In genomic region chr6:134494828-134495698, GRCm38 (mm10) we compare ENCODE assay signal across 9 mouse cellular contexts.
DNase-seq lines count a peak whose midpoint lies in the region; ATAC-seq lines count a peak whose summit lies in the region.
"Had no signal": no experiment of that assay in that cellular context is flagged by ENCODE, and none has a peak within 500 bp of the region (broad histone marks: within the 10 kb centered on the region; RNA-seq: fewer than 3 reads in every experiment).

No protein-coding gene starts in this region.

- 0 out of 2 replicates have a peak, but pooled peaks cover 4% of the 10 kb centered on the region for H3K4me1 ChIP-seq in kidney, embryonic 14.5 days (ENCODE audit: control insufficient read depth, insufficient read depth, low read length)
- H3K4me1 ChIP-seq in forebrain, embryonic 16.5 days (replicated peaks; ENCODE audit: control insufficient read depth, insufficient read depth, low read length): peaks cover 19% of the 10 kb centered on the region

- WGBS in kidney, embryonic 14.5 days: 73% methylated on average over 8 of the region's 8 CpGs
- WGBS in forebrain, embryonic 16.5 days: 34% methylated on average over 8 of the region's 8 CpGs

- no peak overlapping the region for H3K4me2 ChIP-seq in kidney, embryonic 14.5 days (replicated peaks; ENCODE audit: low read depth, low read length)
- no peak overlapping the region for H3K4me2 ChIP-seq in forebrain, embryonic 16.5 days (ENCODE audit: low read length)
- H3K4me2 ChIP-seq: heart, embryonic 13.5 days had no signal

- H3K36me3 ChIP-seq in kidney, embryonic 14.5 days (ENCODE audit: control insufficient read depth, insufficient read depth, low read length): peaks cover 14% of the 10 kb centered on the region; the same call in 1 of the 2 replicates
- no peaks in the 10 kb centered on the region; the same call in 1 of the 2 replicates for H3K36me3 ChIP-seq in forebrain, embryonic 16.5 days (ENCODE audit: control insufficient read depth, insufficient read depth)

- ATAC-seq in kidney, embryonic 14.5 days (ENCODE audit: low FRiP score, low TSS enrichment): no peak
- peak; percentile 87 for ATAC-seq in forebrain, embryonic 16.5 days
- ATAC-seq: Patski had no signal

- no peak overlapping the region for H3K27ac ChIP-seq in kidney, embryonic 14.5 days (ENCODE audit: low read depth, low read length)
- peak overlapping the region; percentile 71 for H3K27ac ChIP-seq in forebrain, embryonic 16.5 days (ENCODE audit: low read length)
- H3K27ac ChIP-seq: heart, embryonic 13.5 days had no signal

- H3K9ac ChIP-seq in kidney, embryonic 14.5 days (ENCODE audit: low read depth, low read length): no peak overlapping the region
- no peak overlapping the region for H3K9ac ChIP-seq in forebrain, embryonic 16.5 days (replicated peaks; ENCODE audit: low read depth, low read length)
- H3K9ac ChIP-seq: heart, embryonic 13.5 days had no signal

- H3K4me3 ChIP-seq in kidney, embryonic 14.5 days (ENCODE audit: low read length): no peak overlapping the region
- H3K4me3 ChIP-seq in forebrain, embryonic 16.5 days (replicated peaks; ENCODE audit: low read length): no peak overlapping the region
- H3K4me3 ChIP-seq: heart, embryonic 13.5 days had no signal

- no peaks in the 10 kb centered on the region for H3K9me3 ChIP-seq in kidney, embryonic 14.5 days (ENCODE audit: control insufficient read depth, low read length)
- H3K9me3 ChIP-seq in forebrain, embryonic 16.5 days (ENCODE audit: control insufficient read depth, low read length): no peaks in the 10 kb centered on the region
- H3K9me3 ChIP-seq: heart, embryonic 13.5 days had no signal

- H3K27me3 ChIP-seq in kidney, embryonic 14.5 days (ENCODE audit: control insufficient read depth, insufficient read depth, low read length): no peaks in the 10 kb centered on the region
- H3K27me3 ChIP-seq in forebrain, embryonic 16.5 days (replicated peaks; ENCODE audit: control insufficient read depth, insufficient read depth, low read length): no peaks in the 10 kb centered on the region
- H3K27me3 ChIP-seq: heart, embryonic 13.5 days; Patski had no signal

- DNase-seq in kidney, postnatal 25 days: peak; percentile 47 to 49
- DNase-seq in testis, postnatal 10 days (ENCODE audit: low spot score): peak; percentile 48
- DNase-seq in testis, postnatal 14 days (ENCODE audit: low spot score): no peak
- DNase-seq in retina, postnatal 7 days (ENCODE audit: low read depth, low spot score): peak; percentile 8
- DNase-seq in embryo, embryonic 9.5 days (ENCODE audit: extremely low spot score): no peak

Comparison
In these comparisons a context has a peak if more than half of its experiments do, and no peak if none do; other contexts are left out.
1. DNase-seq: peak in kidney, postnatal 25 days (2 of 2), testis, postnatal 10 days (single experiment) and retina, postnatal 7 days (single experiment); none in testis, postnatal 14 days (single experiment) and embryo, embryonic 9.5 days (single experiment).